Mouse (Mus musculus): ENCODE results near the gene Adgrf5.

DNA sequence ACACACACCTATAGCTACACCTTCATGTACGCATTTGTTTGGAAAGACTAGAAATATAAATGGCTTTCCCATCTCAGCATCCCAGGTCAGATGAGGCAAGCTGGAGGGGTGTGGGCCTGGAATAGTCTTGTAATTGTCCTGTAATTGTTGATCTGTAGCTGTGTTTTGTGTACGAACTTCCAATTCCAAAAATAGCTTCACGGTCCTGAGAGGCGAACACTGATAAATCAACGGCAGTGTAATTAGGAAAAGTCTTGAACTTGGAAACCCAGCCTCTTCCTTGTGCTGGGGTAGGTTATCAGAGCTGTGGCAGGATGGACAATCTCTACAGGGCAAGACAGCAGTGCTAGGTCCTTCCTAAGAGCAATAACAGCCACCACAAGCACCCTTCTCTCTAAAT is 18.5 kb downstream of the Adgrf5 start:
- TF ChIP-seq CTCF (IDR thresholded peaks at IDR 0.05; ENCODE audit: insufficient read depth, low read depth, low read length) (no peak), POLR2A (IDR thresholded peaks at IDR 0.05; ENCODE audit: insufficient read depth, low read depth, low read length) (no peak)

Measured in olfactory bulb, adult 2 months (tissue).